Mouse (Mus musculus) T-helper 1 cell (primary cell): Measurements from ENCODE around the gene Abhd14b.

Source experiments
- in situ Hi-C: fragments of 300-600 bp; cut with MboI, MseI; formaldehyde crosslinking; loops from one replicate; pipeline ENCODE4 v1.15.1; 2025; ENCODE audit warnings: high pct_unique_total_duplicates

Gene Abhd14b

DNA sequence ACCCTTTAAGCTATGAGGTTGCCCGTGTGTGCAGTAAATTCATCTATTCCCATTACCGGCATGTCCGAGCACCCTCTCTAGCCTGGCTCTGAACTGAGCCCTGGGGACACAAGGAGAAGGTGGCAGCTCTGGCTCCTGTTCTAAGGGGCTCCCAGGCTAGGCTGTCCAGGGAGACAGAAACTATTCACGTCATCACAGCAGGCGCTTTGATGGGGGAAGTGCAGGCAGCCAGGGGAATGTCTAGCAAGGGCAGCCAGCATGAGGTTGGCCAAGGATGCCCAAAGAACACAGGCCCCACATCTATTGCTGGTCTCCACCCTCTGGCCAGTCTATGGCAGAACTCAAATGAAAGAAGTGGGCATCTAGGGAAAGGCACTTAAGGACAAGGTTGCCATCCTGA is 10.7 kb downstream of the Abhd14b start:
- in situ Hi-C loops = no loop called here

GRCm38 (mm10) chr9:106459946-106460345 is 12.7 kb downstream of the Abhd14b start:
- in situ Hi-C loops = no loop called here

DNA sequence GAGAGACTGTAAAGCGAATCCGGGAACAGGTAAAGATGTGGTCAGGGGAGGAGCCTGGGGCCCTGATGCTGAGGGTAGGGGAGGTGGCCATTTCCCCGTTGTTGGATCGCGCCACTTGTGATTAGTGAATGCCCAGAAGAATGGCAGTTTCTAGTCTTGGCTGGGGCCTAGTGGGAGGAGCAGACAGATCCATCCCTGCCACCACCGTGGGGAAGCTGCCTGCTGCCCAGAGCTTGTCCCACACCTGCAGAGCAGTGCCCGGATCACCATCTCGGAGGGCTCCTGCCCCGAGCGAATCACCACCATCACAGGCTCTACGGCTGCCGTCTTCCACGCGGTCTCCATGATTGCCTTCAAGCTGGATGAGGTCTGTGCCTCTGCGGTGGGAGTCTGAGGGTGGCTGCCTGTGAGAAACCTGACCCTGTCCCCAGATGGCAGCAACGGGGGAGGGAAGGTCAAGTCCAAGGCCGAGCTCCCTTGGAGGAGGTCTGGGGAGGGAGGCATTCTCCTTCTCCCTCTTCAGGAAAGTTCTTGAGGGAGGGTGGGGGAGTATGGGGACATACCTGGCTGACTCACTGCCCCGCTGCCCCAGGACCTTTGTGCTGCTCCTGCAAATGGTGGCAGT is 13.3 kb downstream of the Abhd14b start:
- in situ Hi-C loops = no loop called here

DNA sequence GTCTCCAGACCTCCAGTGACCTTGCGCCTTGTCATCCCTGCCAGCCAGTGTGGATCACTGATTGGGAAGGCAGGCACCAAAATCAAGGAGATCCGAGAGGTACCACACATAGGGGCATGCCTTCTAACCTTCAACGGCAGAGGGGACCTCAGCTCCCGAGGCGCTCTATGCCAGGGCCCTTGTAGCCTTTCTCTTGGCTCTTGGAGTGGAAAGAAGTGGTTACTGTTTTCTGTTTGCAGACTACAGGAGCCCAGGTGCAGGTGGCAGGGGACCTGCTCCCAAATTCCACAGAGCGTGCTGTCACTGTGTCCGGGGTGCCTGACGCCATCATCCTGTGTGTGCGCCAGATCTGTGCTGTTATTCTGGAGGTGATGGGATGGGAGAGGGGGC is 13.8 kb downstream of the Abhd14b start:
- in situ Hi-C loops = no loop called here

GRCm38 (mm10) chr9:106461641-106462429 is 14.6 kb downstream of the Abhd14b start:
- in situ Hi-C loops = no loop called here

DNA sequence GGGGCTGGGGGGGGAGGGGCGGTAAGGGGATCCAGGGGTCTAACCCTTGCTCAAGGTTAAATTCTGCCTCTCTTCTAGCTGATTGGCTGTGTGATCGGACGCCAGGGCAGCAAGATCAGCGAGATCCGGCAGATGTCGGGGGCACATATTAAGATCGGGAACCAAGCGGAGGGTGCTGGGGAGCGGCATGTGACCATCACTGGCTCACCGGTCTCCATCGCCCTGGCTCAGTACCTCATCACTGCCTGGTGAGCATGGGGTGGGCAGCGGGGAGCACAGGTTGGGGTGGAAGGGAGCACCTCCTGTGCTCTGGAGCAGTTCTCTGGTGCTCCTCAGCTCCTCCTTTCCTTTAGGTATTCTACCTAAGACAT is 15.2 kb downstream of the Abhd14b start:
- in situ Hi-C loops = no loop called here

GRCm38 (mm10) chr9:106463122-106464063 is 16.1 kb downstream of the Abhd14b start:
- in situ Hi-C loops = no loop called here

GRCm38 (mm10) chr9:106464751-106465541 is 17.7 kb downstream of the Abhd14b start:
- in situ Hi-C loops = no loop called here

- in situ Hi-C loops = no loop called here
Measured at GRCm38 (mm10) chr9:106465571-106466200, 18.4 kb downstream of the Abhd14b start, which contains the start of gene Gpr62. Gpr62 (minus strand) TSS chr9:106465938.

- in situ Hi-C loops = no loop called here
Measured at GRCm38 (mm10) chr9:106466721-106467120, 19.5 kb downstream of the Abhd14b start.

GRCm38 (mm10) chr9:106467746-106468145 is 20.5 kb downstream of the Abhd14b start:
- in situ Hi-C loops = no loop called here

GRCm38 (mm10) chr9:106469317-106469716 is 22.1 kb downstream of the Abhd14b start:
- in situ Hi-C loops = no loop called here

GRCm38 (mm10) chr9:106469776-106470175 is 22.5 kb downstream of the Abhd14b start:
- in situ Hi-C loops = no loop called here

DNA sequence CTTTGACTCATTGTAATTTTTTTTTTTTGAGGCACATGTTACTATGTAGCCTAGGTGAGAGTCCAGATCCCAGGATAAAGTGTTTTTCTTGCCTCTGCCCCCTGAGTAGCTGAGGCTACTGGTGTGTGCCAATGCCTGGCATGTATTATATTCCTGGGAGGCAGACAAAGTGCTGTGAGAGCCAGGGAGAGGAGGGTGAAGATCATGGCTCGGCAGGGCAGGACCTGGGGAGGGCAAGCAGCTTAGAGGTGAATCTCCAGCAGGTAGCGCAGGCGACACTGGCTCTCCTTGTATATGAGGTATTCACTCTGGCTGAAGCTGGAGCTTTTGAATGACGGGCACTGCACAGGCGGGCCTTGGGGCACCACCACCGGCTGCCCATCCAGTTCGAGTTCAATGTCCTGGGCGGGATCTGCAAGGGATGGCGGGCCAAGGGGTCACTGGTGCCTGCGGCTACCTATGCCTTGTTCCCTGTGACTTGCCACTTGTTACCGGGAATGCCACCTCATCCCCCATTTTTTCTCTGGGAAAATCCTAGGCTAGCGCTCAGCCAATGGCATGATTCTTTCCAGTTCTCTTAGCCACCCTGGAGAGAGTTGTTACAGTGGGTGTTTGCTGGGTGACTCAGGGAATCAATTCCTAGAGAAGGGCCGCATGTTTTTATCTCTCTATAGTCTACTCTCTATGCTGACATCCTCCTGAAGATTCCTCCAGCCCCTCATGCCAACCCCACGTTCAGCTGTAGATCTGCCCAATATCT is 23.9 kb downstream of the Abhd14b start:
- in situ Hi-C loops = no loop called here

DNA sequence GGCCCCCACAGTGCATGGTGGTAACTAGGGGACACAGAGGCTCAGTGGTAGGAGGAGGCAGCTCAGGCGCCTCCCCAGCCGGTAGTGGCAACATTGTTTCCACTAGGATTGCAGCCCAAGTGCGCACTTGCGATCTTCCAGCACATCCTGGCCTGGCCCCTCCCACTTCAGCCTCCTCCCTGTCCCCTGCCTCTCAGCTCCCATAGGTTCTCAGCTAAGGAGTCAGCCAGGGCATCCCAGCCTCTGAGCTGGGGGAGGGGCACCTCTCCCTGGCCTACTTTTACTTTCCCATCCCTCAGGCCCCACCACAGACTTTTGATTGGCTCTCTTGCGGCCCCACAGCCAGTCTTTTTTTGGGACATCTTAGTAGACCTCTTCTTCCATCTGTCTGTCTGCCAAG is 24.6 kb downstream of the Abhd14b start:
- in situ Hi-C loops = no loop called here

- in situ Hi-C loops = no loop called here
Measured at GRCm38 (mm10) chr9:106472321-106472720, 25.1 kb downstream of the Abhd14b start.

- in situ Hi-C loops = no loop called here
Measured at GRCm38 (mm10) chr9:106473081-106473752, 26.0 kb downstream of the Abhd14b start.

- in situ Hi-C loops = no loop called here
Measured at GRCm38 (mm10) chr9:106473753-106474105, 26.5 kb downstream of the Abhd14b start.

DNA sequence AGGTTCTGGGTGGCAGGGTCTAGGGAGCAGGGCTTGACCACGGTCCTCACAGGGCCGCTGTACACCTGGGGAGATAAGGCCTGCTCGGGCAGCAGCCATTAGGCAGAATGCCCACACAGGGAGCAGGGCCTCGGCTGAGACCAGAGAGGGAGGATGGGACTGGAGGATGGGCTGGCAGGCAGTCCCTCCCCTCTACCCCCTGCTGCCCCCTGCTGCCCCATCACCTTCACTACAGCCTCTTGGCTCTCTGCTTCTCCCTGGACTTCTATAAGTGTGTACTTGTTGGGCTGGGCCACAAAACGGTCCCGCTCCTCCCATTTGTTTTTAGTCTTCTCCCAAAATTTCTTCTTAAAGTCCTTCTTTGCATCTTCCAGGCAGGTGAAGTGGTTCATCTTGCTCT is 27.2 kb downstream of the Abhd14b start:
- in situ Hi-C loops = no loop called here

GRCm38 (mm10) chr9:106475046-106475445 is 27.8 kb downstream of the Abhd14b start:
- in situ Hi-C loops = no loop called here
